Mouse (Mus musculus): ENCODE measurements at regions not wholly inside any gene's neighbourhood (a gene's known extent, or its start where the extent isn't known, plus 50 kb on each side); places are given as distances from the start of the nearest gene placed in this dataset.

DNA sequence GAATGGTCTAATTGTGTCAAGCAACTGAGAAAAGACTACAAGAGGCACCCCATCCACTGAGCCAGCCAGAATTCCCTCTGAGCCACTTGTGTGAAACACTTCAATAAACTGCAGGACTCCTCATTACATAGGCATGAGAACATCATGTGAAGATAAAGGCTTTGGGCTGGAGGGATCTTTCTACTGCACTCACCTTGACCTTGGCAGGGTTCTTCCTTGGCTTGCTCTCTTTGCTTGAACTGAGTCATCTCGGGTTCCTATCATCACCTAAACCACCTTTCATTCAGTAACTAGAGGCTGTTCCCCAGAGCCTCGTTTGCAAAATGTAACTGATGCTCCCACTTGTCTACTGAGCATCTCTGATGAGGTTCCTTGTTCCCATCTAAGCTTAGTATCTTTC lies 221.4 kb upstream of the Zfp637 start:
- Histone ChIP-seq H3K4me2 (ENCODE audit: low read depth, severe bottlenecking) (no peak overlapping the region), H3K9ac (ENCODE audit: low read length) (no peak overlapping the region), H3K27ac (replicated peaks; ENCODE audit: low read depth, low read length) (no peak overlapping the region), H3K4me1 (ENCODE audit: control insufficient read depth, insufficient read depth, low read length) (no peaks in the 10 kb centered on the region), H3K9me3 (ENCODE audit: control insufficient read depth, low read length) (no peaks in the 10 kb centered on the region), H3K27me3 (ENCODE audit: control insufficient read depth, insufficient read depth, low read length) (no peaks in the 10 kb centered on the region), H3K36me3 (ENCODE audit: control insufficient read depth, insufficient read depth, low read length) (no peaks in the 10 kb centered on the region), H3K4me3 (ENCODE audit: low read depth, low read length) (no peak overlapping the region)
- WGBS, result 85% methylated on average over 2 of the region's 2 CpGs
- ATAC-seq (ENCODE audit: insufficient number of reproducible peaks, low FRiP score, low TSS enrichment, low read depth), result no peak
- no peak for DNase-seq (ENCODE audit: low spot score)

DNA sequence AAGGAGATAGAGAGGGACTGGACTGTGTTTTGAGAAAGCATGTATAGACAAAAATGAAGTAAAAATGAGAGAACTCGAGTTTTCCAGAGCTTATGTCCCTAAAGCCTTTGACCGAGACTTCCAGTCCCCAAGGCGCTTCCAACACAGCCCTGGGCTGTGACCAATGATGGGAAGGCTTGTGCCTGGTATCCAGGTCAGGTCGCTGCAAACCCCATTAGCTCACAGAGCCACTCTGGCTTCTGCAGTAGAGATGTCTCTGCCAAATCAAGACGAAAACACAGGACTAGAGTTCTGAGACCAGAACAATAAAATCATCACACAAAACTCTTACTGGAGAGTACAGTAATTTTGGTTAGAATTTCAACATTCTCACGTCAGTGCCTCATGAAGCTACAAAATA lies 218.5 kb upstream of the Zfp637 start:
- WGBS, result 80% methylated on average over 6 of the region's 6 CpGs
- DNase-seq (ENCODE audit: low spot score), result no peak
- Histone ChIP-seq H3K4me3 (ENCODE audit: low read depth, low read length) (no peak overlapping the region), H3K4me2 (ENCODE audit: low read depth, severe bottlenecking) (no peak overlapping the region), H3K9ac (ENCODE audit: low read length) (no peak overlapping the region), H3K27me3 (ENCODE audit: control insufficient read depth, insufficient read depth, low read length) (no peaks in the 10 kb centered on the region), H3K27ac (replicated peaks; ENCODE audit: low read depth, low read length) (no peak overlapping the region), H3K4me1 (ENCODE audit: control insufficient read depth, insufficient read depth, low read length) (no peaks in the 10 kb centered on the region), H3K36me3 (ENCODE audit: control insufficient read depth, insufficient read depth, low read length) (no peaks in the 10 kb centered on the region), H3K9me3 (ENCODE audit: control insufficient read depth, low read length) (no peaks in the 10 kb centered on the region)
- ATAC-seq (ENCODE audit: insufficient number of reproducible peaks, low FRiP score, low TSS enrichment, low read depth), result no peak

DNA sequence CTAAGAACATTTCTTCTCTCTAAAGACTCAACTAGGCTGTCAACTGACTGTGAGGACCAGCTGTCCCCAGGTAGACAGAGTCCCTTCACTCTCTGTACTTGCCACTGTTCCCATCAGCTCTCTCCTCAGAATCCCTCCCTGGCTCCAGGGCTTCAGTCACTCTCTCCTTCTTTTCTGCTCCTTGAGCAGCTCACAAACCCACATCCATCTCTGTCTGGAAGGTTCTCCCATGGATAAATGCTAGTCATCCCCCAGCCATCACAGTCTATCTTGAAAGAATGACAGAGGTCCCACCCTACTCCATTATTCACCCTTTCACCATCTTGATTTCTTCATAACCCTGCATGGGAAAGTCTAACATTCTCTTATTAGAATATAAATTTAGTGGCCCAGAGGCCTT lies 218.0 kb upstream of the Zfp637 start:
- no peaks in the 10 kb centered on the region for H3K4me1 ChIP-seq (ENCODE audit: control insufficient read depth, insufficient read depth, low read length)
- H3K9ac ChIP-seq (ENCODE audit: low read length), result no peak overlapping the region
- H3K4me3 ChIP-seq (ENCODE audit: low read depth, low read length), result no peak overlapping the region
- no peak overlapping the region for H3K27ac ChIP-seq (replicated peaks; ENCODE audit: low read depth, low read length)
- DNase-seq (ENCODE audit: low spot score) (no peak), ATAC-seq (ENCODE audit: insufficient number of reproducible peaks, low FRiP score, low TSS enrichment, low read depth) (no peak)
- no peaks in the 10 kb centered on the region for H3K36me3 ChIP-seq (ENCODE audit: control insufficient read depth, insufficient read depth, low read length)
- H3K9me3 ChIP-seq (ENCODE audit: control insufficient read depth, low read length), result no peaks in the 10 kb centered on the region
- H3K27me3 ChIP-seq (ENCODE audit: control insufficient read depth, insufficient read depth, low read length), result no peaks in the 10 kb centered on the region
- H3K4me2 ChIP-seq (ENCODE audit: low read depth, severe bottlenecking), result no peak overlapping the region

DNA sequence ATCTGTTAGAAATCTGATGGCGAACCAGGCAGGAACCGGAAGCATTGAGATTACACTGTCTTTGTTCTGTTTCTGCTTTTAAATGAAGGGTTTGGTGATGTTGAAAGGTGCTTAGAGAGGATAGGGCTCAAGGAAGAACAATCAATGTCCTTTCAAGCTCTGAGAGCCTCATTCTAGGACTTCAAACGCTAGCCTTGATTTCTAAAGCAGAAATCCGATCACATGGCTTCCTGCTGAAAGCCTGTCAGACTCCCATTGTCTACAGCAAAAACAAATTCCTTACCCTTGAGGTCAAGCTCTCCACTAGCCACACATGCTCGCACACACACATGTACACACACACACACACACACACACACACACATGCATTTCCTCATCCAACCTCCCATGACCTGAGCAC lies 215.3 kb upstream of the Zfp637 start:
- DNase-seq (ENCODE audit: low spot score) (no peak), ATAC-seq (ENCODE audit: insufficient number of reproducible peaks, low FRiP score, low TSS enrichment, low read depth) (no peak)
- 85% methylated on average over 5 of the region's 5 CpGs for WGBS
- Histone ChIP-seq H3K4me3 (ENCODE audit: low read depth, low read length) (no peak overlapping the region), H3K27me3 (ENCODE audit: control insufficient read depth, insufficient read depth, low read length) (no peaks in the 10 kb centered on the region), H3K4me1 (ENCODE audit: control insufficient read depth, insufficient read depth, low read length) (no peaks in the 10 kb centered on the region), H3K27ac (replicated peaks; ENCODE audit: low read depth, low read length) (no peak overlapping the region), H3K9ac (ENCODE audit: low read length) (no peak overlapping the region), H3K4me2 (ENCODE audit: low read depth, severe bottlenecking) (no peak overlapping the region), H3K36me3 (ENCODE audit: control insufficient read depth, insufficient read depth, low read length) (no peaks in the 10 kb centered on the region), H3K9me3 (ENCODE audit: control insufficient read depth, low read length) (no peaks in the 10 kb centered on the region)

DNA sequence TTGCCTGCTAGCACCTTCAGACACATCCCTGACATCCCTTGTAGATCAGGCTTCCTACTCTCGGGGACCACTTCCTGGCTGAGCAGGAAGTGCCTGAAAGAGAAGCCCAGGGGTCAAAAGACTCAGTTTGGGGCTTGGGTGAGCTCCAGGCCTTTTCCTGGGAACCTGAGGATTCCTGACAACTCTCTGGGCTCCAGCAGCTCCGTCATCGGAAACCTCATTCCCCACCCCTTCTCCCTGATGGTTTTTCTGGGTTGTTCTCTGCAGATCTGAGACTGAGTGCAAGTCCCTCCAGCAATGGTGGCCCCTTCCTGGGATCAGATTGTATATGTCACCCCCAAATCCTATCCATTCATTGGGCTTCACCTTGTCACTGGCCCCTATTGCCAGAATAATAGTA lies 213.5 kb upstream of the Zfp637 start:
- Histone ChIP-seq H3K27me3 (ENCODE audit: control insufficient read depth, insufficient read depth, low read length) (no peaks in the 10 kb centered on the region), H3K27ac (replicated peaks; ENCODE audit: low read depth, low read length) (no peak overlapping the region), H3K4me3 (ENCODE audit: low read depth, low read length) (no peak overlapping the region), H3K9me3 (ENCODE audit: control insufficient read depth, low read length) (no peaks in the 10 kb centered on the region), H3K36me3 (ENCODE audit: control insufficient read depth, insufficient read depth, low read length) (no peaks in the 10 kb centered on the region), H3K9ac (ENCODE audit: low read length) (no peak overlapping the region), H3K4me1 (ENCODE audit: control insufficient read depth, insufficient read depth, low read length) (no peaks in the 10 kb centered on the region), H3K4me2 (ENCODE audit: low read depth, severe bottlenecking) (no peak overlapping the region)
- DNase-seq (ENCODE audit: low spot score) (no peak), ATAC-seq (ENCODE audit: insufficient number of reproducible peaks, low FRiP score, low TSS enrichment, low read depth) (no peak)
- 90% methylated on average over 3 of the region's 3 CpGs for WGBS

DNA sequence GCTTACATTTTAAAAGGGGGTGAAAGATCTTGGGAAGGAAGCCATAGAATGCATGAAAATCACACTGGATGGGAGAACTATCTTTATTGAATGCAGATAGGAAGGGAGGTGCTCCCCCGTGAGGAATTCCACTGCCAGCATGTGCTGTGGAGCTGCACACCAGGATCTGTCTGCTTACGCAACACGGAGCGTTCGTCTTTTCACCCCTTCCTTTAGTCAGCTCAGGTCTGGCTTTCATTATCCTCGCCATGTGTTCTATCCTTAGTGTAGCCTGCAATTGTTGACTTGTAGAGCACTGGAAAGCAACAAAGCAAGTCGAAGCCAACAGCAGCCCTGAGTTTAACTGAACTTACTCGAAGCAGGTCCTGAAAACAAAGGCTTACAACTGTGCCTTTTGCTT lies 194.4 kb upstream of the Zfp637 start:
- ATAC-seq (ENCODE audit: insufficient number of reproducible peaks, low FRiP score, low TSS enrichment, low read depth) (no peak), DNase-seq (ENCODE audit: low spot score) (peak; percentile 43)
- Histone ChIP-seq H3K27me3 (ENCODE audit: control insufficient read depth, insufficient read depth, low read length) (no peaks in the 10 kb centered on the region), H3K9ac (ENCODE audit: low read length) (no peak overlapping the region), H3K4me2 (ENCODE audit: low read depth, severe bottlenecking) (no peak overlapping the region), H3K9me3 (ENCODE audit: control insufficient read depth, low read length) (no peaks in the 10 kb centered on the region), H3K4me3 (ENCODE audit: low read depth, low read length) (no peak overlapping the region), H3K27ac (replicated peaks; ENCODE audit: low read depth, low read length) (no peak overlapping the region), H3K36me3 (ENCODE audit: control insufficient read depth, insufficient read depth, low read length) (no peaks in the 10 kb centered on the region), H3K4me1 (ENCODE audit: control insufficient read depth, insufficient read depth, low read length) (peaks cover 4% of the 10 kb centered on the region; the same call in 1 of the 2 replicates)
- 39% methylated on average over 8 of the region's 8 CpGs for WGBS

DNA sequence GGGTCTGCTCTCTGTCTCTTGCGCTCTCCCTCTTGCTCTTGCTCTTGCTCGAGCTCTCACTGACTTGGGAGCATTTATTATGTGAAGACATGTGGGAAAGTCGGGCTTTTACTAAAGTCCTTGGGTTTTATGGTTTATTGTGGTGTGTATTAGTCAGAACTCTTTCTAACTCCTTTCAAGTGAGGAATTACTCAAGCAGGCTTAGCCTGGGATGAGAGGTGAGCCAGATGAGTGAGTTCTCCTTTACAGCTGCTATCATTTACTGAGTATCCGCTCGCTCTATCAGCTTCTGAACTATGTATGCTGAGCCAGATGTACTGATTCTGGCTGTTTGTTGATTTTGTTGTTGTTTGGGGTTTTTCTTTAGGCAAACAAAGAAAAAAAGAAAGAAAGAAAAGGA lies 190.4 kb upstream of the Zfp637 start:
- DNase-seq (ENCODE audit: low spot score), result no peak
- WGBS, result 63% methylated on average over 5 of the region's 5 CpGs
- Histone ChIP-seq H3K27me3 (ENCODE audit: control insufficient read depth, insufficient read depth, low read length) (no peaks in the 10 kb centered on the region), H3K4me1 (ENCODE audit: control insufficient read depth, insufficient read depth, low read length) (peaks cover 13% of the 10 kb centered on the region; the same call in 1 of the 2 replicates), H3K9me3 (ENCODE audit: control insufficient read depth, low read length) (no peaks in the 10 kb centered on the region), H3K4me2 (ENCODE audit: low read depth, severe bottlenecking) (no peak overlapping the region), H3K9ac (ENCODE audit: low read length) (no peak overlapping the region), H3K27ac (replicated peaks; ENCODE audit: low read depth, low read length) (no peak overlapping the region), H3K4me3 (ENCODE audit: low read depth, low read length) (no peak overlapping the region), H3K36me3 (ENCODE audit: control insufficient read depth, insufficient read depth, low read length) (no peaks in the 10 kb centered on the region)
- ATAC-seq (ENCODE audit: insufficient number of reproducible peaks, low FRiP score, low TSS enrichment, low read depth), result no peak

DNA sequence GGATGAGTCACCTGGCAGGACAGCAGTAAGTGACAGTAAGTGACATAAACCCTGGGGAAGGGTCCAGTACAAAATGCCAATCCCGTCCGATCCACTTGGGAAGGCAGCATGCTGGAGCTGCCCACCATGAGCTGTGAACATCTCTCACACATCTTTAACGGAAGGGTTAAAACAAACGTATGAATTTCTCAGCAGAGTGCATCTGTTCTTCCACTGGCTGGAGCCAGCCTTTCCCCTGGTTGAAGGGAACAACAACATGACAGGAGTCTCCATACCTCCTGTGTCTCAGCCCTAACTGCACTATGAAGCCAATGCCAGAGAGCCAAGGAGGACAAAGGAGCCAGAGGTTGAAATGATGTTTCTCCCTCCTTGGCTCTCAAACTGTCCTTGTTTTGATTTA lies 189.4 kb upstream of the Zfp637 start:
- H3K9me3 ChIP-seq (ENCODE audit: control insufficient read depth, low read length), result no peaks in the 10 kb centered on the region
- no peaks in the 10 kb centered on the region for H3K27me3 ChIP-seq (ENCODE audit: control insufficient read depth, insufficient read depth, low read length)
- H3K36me3 ChIP-seq (ENCODE audit: control insufficient read depth, insufficient read depth, low read length), result no peaks in the 10 kb centered on the region
- H3K27ac ChIP-seq (replicated peaks; ENCODE audit: low read depth, low read length), result no peak overlapping the region
- no peak overlapping the region for H3K9ac ChIP-seq (ENCODE audit: low read length)
- no peak for ATAC-seq (ENCODE audit: insufficient number of reproducible peaks, low FRiP score, low TSS enrichment, low read depth)
- no peak for DNase-seq (ENCODE audit: low spot score)
- H3K4me1 ChIP-seq (ENCODE audit: control insufficient read depth, insufficient read depth, low read length), result peaks cover 13% of the 10 kb centered on the region; the same call in 1 of the 2 replicates
- WGBS, result 94% methylated on average over 4 of the region's 4 CpGs
- H3K4me2 ChIP-seq (ENCODE audit: low read depth, severe bottlenecking), result no peak overlapping the region
- no peak overlapping the region for H3K4me3 ChIP-seq (ENCODE audit: low read depth, low read length)

DNA sequence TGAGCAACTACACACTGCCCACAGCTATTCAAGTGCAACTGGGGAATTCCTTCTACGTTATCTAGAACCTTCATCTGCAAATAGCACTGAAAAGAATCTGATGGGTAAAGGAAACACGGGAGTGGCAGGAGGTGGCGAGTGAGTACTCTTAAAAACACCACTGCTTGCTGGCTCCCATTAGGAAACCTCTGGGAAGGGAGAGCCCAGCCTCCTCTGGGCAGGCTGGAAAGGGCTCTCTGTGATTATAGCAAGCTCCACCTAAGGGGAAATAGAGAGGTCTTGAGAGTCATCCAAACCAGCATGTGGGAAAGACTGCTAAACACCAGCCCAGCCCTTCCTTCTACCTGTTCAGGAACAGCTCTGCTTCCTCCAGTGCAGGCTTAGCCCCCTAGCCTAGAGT lies 189.0 kb upstream of the Zfp637 start:
- Histone ChIP-seq H3K9ac (ENCODE audit: low read length) (no peak overlapping the region), H3K27ac (replicated peaks; ENCODE audit: low read depth, low read length) (no peak overlapping the region), H3K27me3 (ENCODE audit: control insufficient read depth, insufficient read depth, low read length) (no peaks in the 10 kb centered on the region), H3K36me3 (ENCODE audit: control insufficient read depth, insufficient read depth, low read length) (no peaks in the 10 kb centered on the region), H3K4me1 (ENCODE audit: control insufficient read depth, insufficient read depth, low read length) (peaks cover 9% of the 10 kb centered on the region; the same call in 1 of the 2 replicates), H3K4me3 (ENCODE audit: low read depth, low read length) (no peak overlapping the region), H3K9me3 (ENCODE audit: control insufficient read depth, low read length) (no peaks in the 10 kb centered on the region), H3K4me2 (ENCODE audit: low read depth, severe bottlenecking) (no peak overlapping the region)
- DNase-seq (ENCODE audit: low spot score), result no peak
- 66% methylated on average over 3 of the region's 3 CpGs for WGBS
- ATAC-seq (ENCODE audit: insufficient number of reproducible peaks, low FRiP score, low TSS enrichment, low read depth), result no peak

Measured in limb, embryonic 11.5 days (tissue).